In the genomic region with DNA sequence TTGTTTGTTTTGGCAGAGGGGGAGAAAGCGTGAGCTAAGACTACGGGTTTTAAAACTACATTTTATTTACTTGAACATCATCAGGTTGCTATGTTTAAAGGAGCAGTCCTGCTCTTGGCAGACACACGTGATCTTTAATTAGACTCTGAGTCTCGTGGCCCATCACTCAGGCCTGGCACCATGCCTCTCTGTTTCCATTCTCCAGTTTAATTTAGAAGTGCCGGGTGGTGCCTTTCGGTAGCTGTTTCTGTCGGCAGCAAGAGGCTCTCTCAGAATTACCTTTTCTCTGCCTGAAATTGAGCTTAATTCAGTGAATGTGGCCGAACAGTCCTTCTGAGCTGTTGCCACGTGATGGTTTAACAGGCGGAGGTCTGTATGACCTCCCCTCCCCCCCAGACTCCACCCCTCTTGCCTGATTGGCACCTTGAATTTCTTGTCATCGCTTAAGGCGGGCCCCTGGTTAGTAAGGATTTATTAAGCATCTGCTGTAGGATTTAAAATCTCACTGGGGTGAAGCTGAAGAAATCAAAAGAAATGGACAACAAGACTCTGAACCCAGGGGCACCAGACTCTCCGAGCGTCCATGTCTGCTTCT, we compare ENCODE assay signal across 10 mouse cellular contexts. TPM values are rescaled to one million over a fixed set of nuclear protein-coding genes. Genes with fewer than 3 reads are reported as not detected.
DNase-seq lines count a peak whose midpoint lies in the region; ATAC-seq lines count a peak whose summit lies in the region.
"Had no signal": no experiment of that assay in that cellular context is flagged by ENCODE, and none has a peak within 500 bp of the region (broad histone marks: within the 10 kb centered on the region; RNA-seq: fewer than 3 reads in every experiment).

No protein-coding gene starts in this region.

- DNase-seq in left cerebral cortex, adult 11 months (ENCODE audit: low spot score) = peak; percentile 47
- DNase-seq in left cerebral cortex, postnatal 4 days = no peak
- DNase-seq in frontal cortex, postnatal 10 days (ENCODE audit: low spot score in 2 of 2) = peak; percentile 59 to 67
- peak; percentile 81 for DNase-seq in heart, postnatal 4 days
- DNase-seq in right cerebral cortex, postnatal 10 days (ENCODE audit: low spot score in 2 of 2) = peak; percentile 87 to 92
- DNase-seq in hindbrain, embryonic 14.5 days (ENCODE audit: low spot score) = no peak

- intact Hi-C loops in left cerebral cortex, postnatal 4 days (cut with DNase I) = no loop called here

- H3K9ac ChIP-seq in hindbrain, embryonic 14.5 days = no peak overlapping the region
- H3K9ac ChIP-seq in hindbrain, embryonic 12.5 days = no peak overlapping the region
- H3K9ac ChIP-seq in midbrain, embryonic 13.5 days (replicated peaks) = no peak overlapping the region

- no peaks in the 10 kb centered on the region for H3K4me1 ChIP-seq in hindbrain, embryonic 14.5 days (replicated peaks; ENCODE audit: control insufficient read depth, insufficient read depth, low read length)
- no peaks in the 10 kb centered on the region for H3K4me1 ChIP-seq in hindbrain, embryonic 12.5 days
- peaks cover 10% of the 10 kb centered on the region; the same call in 1 of the 2 replicates for H3K4me1 ChIP-seq in midbrain, embryonic 13.5 days (replicated peaks)

- ATAC-seq in hindbrain, embryonic 14.5 days (ENCODE audit: low FRiP score) = no peak
- ATAC-seq in hindbrain, embryonic 12.5 days (ENCODE audit: low FRiP score) = no peak
- ATAC-seq in midbrain, embryonic 13.5 days = no peak
- ATAC-seq: intestine, postnatal 0 days had no signal

- H3K27ac ChIP-seq in hindbrain, embryonic 14.5 days = no peak overlapping the region
- no peak overlapping the region for H3K27ac ChIP-seq in hindbrain, embryonic 12.5 days
- no peak overlapping the region for H3K27ac ChIP-seq in midbrain, embryonic 13.5 days
- H3K27ac ChIP-seq: macrophage had no signal

- H3K36me3 ChIP-seq in hindbrain, embryonic 14.5 days (replicated peaks; ENCODE audit: control insufficient read depth, insufficient read depth) = no peaks in the 10 kb centered on the region
- no peaks in the 10 kb centered on the region for H3K36me3 ChIP-seq in hindbrain, embryonic 12.5 days
- no peaks in the 10 kb centered on the region for H3K36me3 ChIP-seq in midbrain, embryonic 13.5 days

- no peaks in the 10 kb centered on the region for H3K9me3 ChIP-seq in hindbrain, embryonic 14.5 days (ENCODE audit: control insufficient read depth, low read length)
- H3K9me3 ChIP-seq in hindbrain, embryonic 12.5 days (replicated peaks) = no peaks in the 10 kb centered on the region
- no peaks in the 10 kb centered on the region for H3K9me3 ChIP-seq in midbrain, embryonic 13.5 days

- H3K4me2 ChIP-seq in hindbrain, embryonic 14.5 days (replicated peaks) = no peak overlapping the region
- no peak overlapping the region for H3K4me2 ChIP-seq in hindbrain, embryonic 12.5 days (replicated peaks)
- H3K4me2 ChIP-seq in midbrain, embryonic 13.5 days (replicated peaks) = no peak overlapping the region

- H3K4me3 ChIP-seq in hindbrain, embryonic 14.5 days (replicated peaks; ENCODE audit: low read length) = no peak overlapping the region
- H3K4me3 ChIP-seq in hindbrain, embryonic 12.5 days = no peak overlapping the region
- H3K4me3 ChIP-seq in midbrain, embryonic 13.5 days (replicated peaks) = no peak overlapping the region

- WGBS in hindbrain, embryonic 14.5 days = 77% methylated on average over 14 of the region's 14 CpGs
- 80% methylated on average over 14 of the region's 14 CpGs for WGBS in hindbrain, embryonic 12.5 days
- 78% methylated on average over 14 of the region's 14 CpGs for WGBS in midbrain, embryonic 13.5 days

- no peaks in the 10 kb centered on the region for H3K27me3 ChIP-seq in hindbrain, embryonic 14.5 days (ENCODE audit: control insufficient read depth, insufficient read depth, low read length)
- no peaks in the 10 kb centered on the region for H3K27me3 ChIP-seq in hindbrain, embryonic 12.5 days
- no peaks in the 10 kb centered on the region for H3K27me3 ChIP-seq in midbrain, embryonic 13.5 days

RNA-seq across cellular contexts. Expression of a gene that starts 51.7 kb away (rescaled TPM):
- 1 to 10 TPM; 2.1 to 4.2 TPM for total RNA-seq in left cerebral cortex, postnatal 4 days (2021)
- total RNA-seq in heart, postnatal 4 days (2021) = under 1 TPM in 1 of 2 experiments, not detected in 1; 0.41 TPM
- polyA plus RNA-seq in hindbrain, embryonic 14.5 days (2014; fragmentation: Nextera tagmentation; extraction: Ambion mirVana) = 1.0 and 2.2 TPM in 2 replicates
- polyA plus RNA-seq in hindbrain, embryonic 12.5 days (2016; fragmentation: Nextera tagmentation; extraction: Ambion mirVana) = 0.96 and 2.7 TPM in 2 replicates
- 0.28 and 0.54 TPM in 2 replicates for polyA plus RNA-seq in midbrain, embryonic 13.5 days (2015; fragmentation: Nextera tagmentation; extraction: Ambion mirVana)
- polyA plus RNA-seq: macrophage had no signal

Comparison
In these comparisons a context has a peak if more than half of its experiments do, and no peak if none do; other contexts are left out.
1. DNase-seq: peak in left cerebral cortex, adult 11 months (single experiment), frontal cortex, postnatal 10 days (2 of 2), heart, postnatal 4 days (single experiment) and right cerebral cortex, postnatal 10 days (2 of 2); none in left cerebral cortex, postnatal 4 days (single experiment) and hindbrain, embryonic 14.5 days (single experiment).